Mouse (Mus musculus) cerebellum, adult 2 months (tissue): ENCODE measurements around the gene Hoxa5. TPM values are rescaled to one million over a fixed set of nuclear protein-coding genes. Genes with fewer than 3 reads are reported as not detected.

Source experiments
- DNase-seq, 2 experiments: peaks; one replicate each; pipeline ENCODE4 v3.0.0; 2021
- H3K27ac ChIP-seq: fragments of 200-500 bp; 2 replicates; pipeline ENCODE4 v1.5.1; 2012; ENCODE audit warnings: low read length, control low read depth, inconsistent platforms; ENCODE audit not compliant: insufficient read depth
- H3K27me3 ChIP-seq: fragments of 200-500 bp; 2 replicates; pipeline ENCODE4 v1.6.1; 2012; ENCODE audit warnings: inconsistent platforms, mild to moderate bottlenecking, low read length, moderate library complexity; ENCODE audit not compliant: control insufficient read depth, insufficient read depth
- H3K4me1 ChIP-seq: fragments of 200-500 bp; 2 replicates; pipeline ENCODE4 v1.6.1; 2011; ENCODE audit warnings: low read length; ENCODE audit not compliant: control insufficient read depth, insufficient read depth
- H3K4me3 ChIP-seq: fragments of 200-500 bp; replicated peaks from 2 replicates; pipeline ENCODE3; 2011; ENCODE audit warnings: mild to moderate bottlenecking, low read depth, low read length, control low read depth; ENCODE audit not compliant: insufficient read depth
- CTCF ChIP-seq: fragments of 200-500 bp; IDR thresholded peaks from 2 replicates; pipeline ENCODE4 v1.5.1; 2011; ENCODE audit warnings: low read depth, mild to moderate bottlenecking, control low read depth, low read length, moderate library complexity, borderline replicate concordance; ENCODE audit not compliant: insufficient read depth
- POLR2A ChIP-seq: fragments of 200-500 bp; IDR thresholded peaks from 2 replicates; pipeline ENCODE4 v1.6.1; 2011; ENCODE audit warnings: low read length, control low read depth, borderline replicate concordance; ENCODE audit not compliant: insufficient read depth
- WGBS: fragments of 180-500 bp; shearing (Covaris S2); methylation state at CpG from one replicate; pipeline ENCODE4 v1.1.7; 2018; 5-methylcytosine and 5-hydroxymethylcytosine counted together
- polyA plus RNA-seq: library from polyadenylated mRNA; depleted of rRNA; stranded (reverse); fragments of >200 nt; gene quantifications from 2 replicates; pipeline ENCODE4 v1.2.3, GENCODE M21; 2012

The Hoxa5 gene
- polyA plus RNA-seq, 1 experiment: 4.6 TPM

- Histone ChIP-seq H3K4me1 (no peaks in the 10 kb centered on the region), H3K4me3 (no peak overlapping the region), H3K27me3 (peaks cover 16% of the 10 kb centered on the region; the same call in 1 of the 2 replicates), H3K27ac (no peak overlapping the region)
- no peak for TF ChIP-seq CTCF
- no peak for TF ChIP-seq POLR2A
- no peak for DNase-seq
- 2% methylated on average over 28 of the region's 28 CpGs for WGBS
Observed at GRCm38 (mm10) chr6:52165441-52166370, 38.7 kb downstream of the Hoxa5 start.

- 6% methylated on average over 25 of the region's 25 CpGs for WGBS
- H3K4me3 ChIP-seq: no peak within 1 kb of the TSS
- TF ChIP-seq POLR2A: no peak
- no peak for TF ChIP-seq CTCF
- peaks cover 18% of the 10 kb centered on the region; the same call in 1 of the 2 replicates for H3K27me3 ChIP-seq
- DNase-seq: no peak
- H3K4me1 ChIP-seq: no peaks in the 10 kb centered on the region
- no peak within 1 kb of the TSS for H3K27ac ChIP-seq
Observed at GRCm38 (mm10) chr6:52164626-52165440, 39.6 kb downstream of the Hoxa5 start, which contains the start of gene Hoxa2. Gene Hoxa2 (minus strand): TSS chr6:52164831.

GRCm38 (mm10) chr6:52164051-52164625 lies 40.2 kb downstream of the Hoxa5 start:
- Histone ChIP-seq H3K27me3 (peaks cover 20% of the 10 kb centered on the region; the same call in 1 of the 2 replicates), H3K4me1 (no peaks in the 10 kb centered on the region), H3K4me3 (no peak overlapping the region), H3K27ac (no peak overlapping the region)
- DNase-seq: no peak
- TF ChIP-seq POLR2A: no peak
- TF ChIP-seq CTCF: no peak
- 2% methylated on average over 39 of the region's 39 CpGs for WGBS

GRCm38 (mm10) chr6:52163366-52164031 lies 40.9 kb downstream of the Hoxa5 start:
- no peak overlapping the region for H3K27ac ChIP-seq
- peaks cover 21% of the 10 kb centered on the region; the same call in 1 of the 2 replicates for H3K27me3 ChIP-seq
- no peak for TF ChIP-seq CTCF
- TF ChIP-seq POLR2A: no peak
- H3K4me3 ChIP-seq: no peak overlapping the region
- no peaks in the 10 kb centered on the region; the same call in 1 of the 2 replicates for H3K4me1 ChIP-seq
- no peak for DNase-seq
- 6% methylated on average over 17 of the region's 17 CpGs for whole genome bisulfite sequencing

- no peak overlapping the region for H3K27ac ChIP-seq
- no peak for TF ChIP-seq CTCF
- TF ChIP-seq POLR2A: no peak
- H3K4me3 ChIP-seq: no peak overlapping the region
- peaks cover 24% of the 10 kb centered on the region; the same call in 1 of the 2 replicates for H3K27me3 ChIP-seq
- WGBS: 7% methylated on average over 14 of the region's 14 CpGs
- H3K4me1 ChIP-seq: no peaks in the 10 kb centered on the region; the same call in 1 of the 2 replicates
- no peak for DNase-seq
Observed at GRCm38 (mm10) chr6:52162611-52163365, 41.6 kb downstream of the Hoxa5 start.

- DNase-seq: no peak
- 9% methylated on average over 1 of the region's 1 CpGs for WGBS
- TF ChIP-seq CTCF: no peak
- no peak for TF ChIP-seq POLR2A
- H3K27ac ChIP-seq: no peak overlapping the region
- no peak overlapping the region for H3K4me3 ChIP-seq
- H3K27me3 ChIP-seq: peaks cover 24% of the 10 kb centered on the region; the same call in 1 of the 2 replicates
- H3K4me1 ChIP-seq: no peaks in the 10 kb centered on the region; the same call in 1 of the 2 replicates
Observed at GRCm38 (mm10) chr6:52162093-52162380, 42.4 kb downstream of the Hoxa5 start.
